Mouse (Mus musculus) testis, adult 2 months (tissue): ENCODE measurements at regions not wholly inside any gene's neighbourhood (a gene's known extent, or its start where the extent isn't known, plus 50 kb on each side); places are given as distances from the start of the nearest gene placed in this dataset.

Experiments used
- H3K27ac ChIP-seq: fragments of 200-500 bp; 2 replicates; pipeline ENCODE4 v1.5.1; 2012; ENCODE audit warnings: low read depth, low read length; ENCODE audit not compliant: control insufficient read depth, insufficient read depth
- H3K27me3 ChIP-seq: fragments of 200-500 bp; 2 replicates; pipeline ENCODE4 v1.6.1; 2012; ENCODE audit warnings: mild to moderate bottlenecking, low read length, moderate library complexity; ENCODE audit not compliant: control insufficient read depth, insufficient read depth
- H3K36me3 ChIP-seq: fragments of 200-500 bp; 2 replicates; pipeline ENCODE4 v1.6.1; 2012; ENCODE audit warnings: mild to moderate bottlenecking, low read length; ENCODE audit not compliant: control insufficient read depth, insufficient read depth
- H3K4me1 ChIP-seq: fragments of 200-500 bp; 2 replicates; pipeline ENCODE4 v1.6.1; 2012; ENCODE audit warnings: low read length; ENCODE audit not compliant: control insufficient read depth, insufficient read depth
- H3K4me3 ChIP-seq: fragments of 200-500 bp; 2 replicates; pipeline ENCODE4 v1.5.1; 2012; ENCODE audit warnings: low read depth, mild to moderate bottlenecking, low read length, moderate library complexity, mixed read lengths; ENCODE audit not compliant: control insufficient read depth
- CTCF ChIP-seq: fragments of 200-500 bp; IDR thresholded peaks from 2 replicates; pipeline ENCODE4 v1.5.1; 2012; ENCODE audit warnings: low read depth, mild to moderate bottlenecking, inconsistent platforms, low read length, moderate library complexity; ENCODE audit not compliant: control insufficient read depth, insufficient read depth, insufficient replicate concordance
- POLR2A ChIP-seq: fragments of 200-500 bp; IDR thresholded peaks from 2 replicates; pipeline ENCODE4 v1.6.1; 2012; ENCODE audit warnings: low read depth, mild to moderate bottlenecking, inconsistent platforms, low read length, moderate library complexity; ENCODE audit not compliant: control insufficient read depth

DNA sequence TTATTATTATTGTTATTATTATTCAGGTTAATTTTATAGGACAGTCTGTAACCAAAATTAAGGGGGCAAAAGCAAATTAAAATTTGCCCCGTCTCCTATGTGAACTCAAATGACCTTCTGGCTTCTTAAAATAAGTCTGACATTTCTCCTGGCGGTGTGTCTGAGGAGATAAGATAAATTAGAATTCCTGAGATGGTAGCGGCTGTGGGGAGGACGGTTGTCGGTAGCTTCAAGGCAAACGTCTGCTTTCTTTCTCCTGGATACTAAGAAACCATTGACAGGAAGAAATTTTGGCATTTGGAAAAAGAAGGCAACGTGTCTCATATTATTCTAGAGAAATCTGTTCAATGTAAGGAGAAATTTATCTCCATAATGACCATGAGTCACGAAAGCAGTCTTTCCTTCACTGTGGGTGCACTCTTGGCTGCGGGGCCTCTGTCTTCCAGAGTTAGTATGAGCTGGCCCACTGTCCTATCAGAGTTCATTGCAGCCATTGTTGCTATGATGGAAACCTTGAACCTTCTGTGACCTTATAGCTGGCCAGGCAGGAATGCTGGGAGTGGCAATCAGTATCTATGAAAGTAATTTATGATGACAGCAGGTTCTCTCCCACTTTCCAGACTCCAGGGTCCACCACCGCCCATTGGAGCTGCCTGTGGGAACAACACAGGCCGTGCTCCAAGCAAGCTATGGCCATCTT is 109.5 kb upstream of the Gas1 start:
- no peaks in the 10 kb centered on the region for H3K4me1 ChIP-seq
- H3K27me3 ChIP-seq: no peaks in the 10 kb centered on the region
- no peak overlapping the region for H3K27ac ChIP-seq
- no peaks in the 10 kb centered on the region for H3K36me3 ChIP-seq
- no peak for TF ChIP-seq POLR2A
- no peak for TF ChIP-seq CTCF
- H3K4me3 ChIP-seq: no peak overlapping the region

DNA sequence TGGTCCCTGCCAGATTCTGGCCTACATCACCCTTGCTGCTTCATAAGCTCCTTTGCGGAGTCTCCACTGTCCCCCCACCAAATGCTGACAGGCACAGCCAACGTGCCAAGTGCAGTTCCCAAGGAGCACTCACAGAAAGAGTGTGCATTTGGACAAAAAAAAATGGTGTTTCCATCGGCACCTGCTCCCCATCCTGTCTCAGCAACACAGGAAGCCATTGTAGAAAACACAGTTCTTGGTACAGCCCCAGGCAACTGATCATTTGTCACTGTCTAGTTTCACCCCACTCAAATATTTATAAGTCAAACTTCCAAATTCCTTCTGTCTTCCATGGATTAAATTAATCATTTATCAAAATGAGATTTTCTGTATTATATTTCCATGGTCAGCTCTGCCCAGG is 112.5 kb upstream of the Gas1 start:
- Histone ChIP-seq H3K36me3 (no peaks in the 10 kb centered on the region), H3K4me1 (no peaks in the 10 kb centered on the region), H3K27me3 (no peaks in the 10 kb centered on the region), H3K27ac (no peak overlapping the region), H3K4me3 (no peak overlapping the region)
- TF ChIP-seq CTCF (no peak), POLR2A (no peak)

DNA sequence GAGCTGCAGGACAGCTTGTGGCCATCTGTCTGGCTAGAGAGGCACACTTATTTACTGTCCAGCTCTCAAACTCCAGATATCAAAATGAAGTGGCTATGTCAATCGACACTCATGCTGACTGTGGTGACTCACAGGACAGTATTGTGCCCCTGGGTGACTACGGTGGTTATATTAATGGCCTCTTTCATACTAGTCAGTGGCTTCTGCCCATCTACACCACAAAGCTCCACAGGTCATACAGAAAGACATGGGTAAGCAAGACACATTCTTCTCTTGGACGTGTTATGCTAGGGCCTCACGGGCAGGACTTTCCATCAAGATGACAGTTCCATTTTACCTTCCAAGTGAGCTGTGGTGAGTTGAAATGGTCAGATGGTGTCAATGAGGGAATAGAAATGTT is 113.7 kb upstream of the Gas1 start:
- TF ChIP-seq POLR2A (no peak), CTCF (no peak)
- Histone ChIP-seq H3K4me1 (no peaks in the 10 kb centered on the region), H3K27ac (no peak overlapping the region), H3K36me3 (no peaks in the 10 kb centered on the region), H3K4me3 (no peak overlapping the region), H3K27me3 (no peaks in the 10 kb centered on the region)

DNA sequence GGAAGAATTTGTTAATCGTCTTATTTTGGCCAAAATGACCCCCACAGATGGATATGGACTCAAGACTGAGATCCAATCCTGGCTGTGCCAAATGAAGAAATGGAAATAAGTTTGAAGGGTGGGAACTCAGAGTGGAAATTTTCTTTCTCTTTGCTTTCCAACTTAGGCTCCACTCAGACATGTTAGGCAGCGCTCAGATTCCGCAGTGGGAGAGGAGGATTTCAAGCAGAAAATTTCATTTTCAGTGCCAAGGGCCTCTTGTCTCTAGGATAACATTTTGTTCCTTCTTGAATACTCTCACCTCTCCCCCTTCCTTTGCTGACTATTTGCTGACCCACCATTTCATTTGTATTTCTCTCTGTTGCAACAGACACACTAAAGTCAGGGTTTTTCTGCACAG is 114.2 kb upstream of the Gas1 start:
- H3K27me3 ChIP-seq: no peaks in the 10 kb centered on the region
- no peak overlapping the region for H3K4me3 ChIP-seq
- H3K4me1 ChIP-seq: no peaks in the 10 kb centered on the region
- no peaks in the 10 kb centered on the region for H3K36me3 ChIP-seq
- no peak overlapping the region for H3K27ac ChIP-seq
- TF ChIP-seq CTCF (no peak), POLR2A (no peak)

DNA sequence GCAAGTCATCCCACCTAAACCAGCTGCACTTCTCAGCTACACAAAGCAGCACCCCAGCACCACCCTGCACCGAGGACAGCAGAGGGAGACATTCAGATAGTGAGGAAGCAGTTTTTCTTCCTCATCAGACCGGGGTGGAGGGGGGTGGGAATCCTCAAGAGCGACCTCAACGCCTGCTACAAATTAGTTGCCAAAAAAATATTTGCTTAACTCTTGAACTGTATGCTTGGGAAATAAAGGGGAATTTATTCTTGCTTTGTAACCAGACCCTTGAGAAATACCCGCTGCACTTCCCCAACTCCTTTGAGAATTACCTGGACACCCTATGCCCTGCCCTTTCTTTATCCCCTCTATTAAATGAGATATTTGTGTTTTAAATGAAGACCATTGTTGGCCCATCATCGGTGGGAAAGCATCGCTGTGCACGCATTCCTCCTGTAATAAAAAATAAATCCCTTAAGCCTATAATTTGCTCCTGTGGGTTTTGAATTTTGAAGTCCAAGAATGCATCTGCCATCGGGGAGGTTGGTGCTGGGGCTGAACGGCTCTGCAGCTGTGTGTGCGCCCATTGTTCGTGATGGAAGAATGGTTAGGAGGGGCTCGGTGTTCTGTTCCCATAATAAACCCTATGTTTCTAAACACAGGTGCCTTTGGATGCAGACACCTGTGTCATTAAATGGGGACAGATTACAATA is 119.2 kb upstream of the Gas1 start:
- Histone ChIP-seq H3K27ac (no peak overlapping the region), H3K27me3 (no peaks in the 10 kb centered on the region), H3K4me1 (no peaks in the 10 kb centered on the region), H3K4me3 (no peak overlapping the region), H3K36me3 (no peaks in the 10 kb centered on the region)
- TF ChIP-seq POLR2A: no peak
- no peak for TF ChIP-seq CTCF

DNA sequence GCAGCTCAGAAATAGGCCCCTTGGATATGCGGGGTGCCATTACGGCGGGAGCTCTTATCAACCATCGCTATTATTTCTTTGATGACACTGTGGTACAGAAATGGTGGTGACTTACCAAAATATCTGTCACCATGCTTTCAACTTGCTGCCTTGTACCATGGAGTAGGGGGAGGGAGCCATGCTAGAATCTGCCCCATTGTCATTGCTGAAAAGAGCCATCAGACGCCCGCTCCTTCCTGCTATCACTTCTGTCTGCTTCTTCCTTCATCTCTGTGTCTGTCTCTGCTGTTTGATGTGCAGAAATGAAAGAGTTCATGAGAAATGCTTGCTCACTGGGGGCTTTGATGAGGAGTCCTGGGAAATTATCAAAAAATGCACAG is 119.7 kb upstream of the Gas1 start:
- H3K27ac ChIP-seq: no peak overlapping the region
- no peaks in the 10 kb centered on the region for H3K4me1 ChIP-seq
- H3K36me3 ChIP-seq: no peaks in the 10 kb centered on the region
- no peak overlapping the region for H3K4me3 ChIP-seq
- TF ChIP-seq CTCF: no peak
- TF ChIP-seq POLR2A: no peak
- no peaks in the 10 kb centered on the region for H3K27me3 ChIP-seq

DNA sequence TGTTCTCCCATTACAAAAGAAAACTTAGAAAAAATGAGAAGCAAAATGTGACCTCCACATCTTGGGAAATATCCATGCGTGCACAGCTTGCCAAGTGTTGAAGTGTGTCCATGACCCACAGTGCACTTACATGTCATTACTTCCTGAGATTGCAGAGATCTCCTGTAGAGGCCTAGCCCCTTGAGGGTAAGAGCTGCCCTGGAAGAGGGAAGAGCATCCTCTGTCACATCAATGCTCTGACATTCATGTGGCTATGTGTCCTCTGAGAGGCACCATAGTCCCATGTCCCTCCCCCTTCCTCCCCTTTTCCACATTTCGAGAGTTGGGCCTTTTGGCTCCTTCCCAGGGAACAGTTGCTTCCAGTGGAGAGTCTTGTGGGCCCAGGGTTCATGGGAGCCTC is 121.4 kb upstream of the Gas1 start:
- Histone ChIP-seq H3K4me1 (peaks cover 2% of the 10 kb centered on the region), H3K4me3 (no peak overlapping the region), H3K36me3 (no peaks in the 10 kb centered on the region), H3K27ac (no peak overlapping the region), H3K27me3 (no peaks in the 10 kb centered on the region)
- TF ChIP-seq POLR2A: no peak
- no peak for TF ChIP-seq CTCF

DNA sequence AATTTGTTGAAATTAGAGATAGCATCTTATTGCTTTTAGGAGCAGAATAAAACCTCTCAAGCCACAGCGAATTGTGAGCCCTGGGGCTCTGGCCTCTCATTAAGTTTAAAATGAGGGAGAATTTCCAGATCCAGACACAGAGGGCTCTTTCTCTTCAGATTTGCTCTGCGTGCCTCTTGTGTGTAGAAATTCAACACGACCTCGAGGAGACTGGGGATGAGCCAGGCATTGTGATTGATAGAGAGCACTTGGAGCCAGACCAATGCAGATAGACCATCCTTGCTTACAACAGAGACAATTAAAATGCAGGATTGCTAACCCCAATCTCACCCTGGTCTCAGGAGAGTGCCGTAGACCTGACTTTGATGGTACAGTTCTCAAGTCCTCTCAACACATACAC is 121.9 kb upstream of the Gas1 start:
- Histone ChIP-seq H3K27me3 (no peaks in the 10 kb centered on the region), H3K4me1 (peaks cover 4% of the 10 kb centered on the region), H3K27ac (0 out of 2 replicates have a peak overlapping the region, but pooled peaks have one; percentile 5), H3K4me3 (no peak overlapping the region), H3K36me3 (no peaks in the 10 kb centered on the region)
- TF ChIP-seq POLR2A (no peak), CTCF (no peak)
